Mouse (Mus musculus): ENCODE data around the gene Stt3b. TPM values are rescaled to one million over a fixed set of nuclear protein-coding genes. Genes with fewer than 3 reads are reported as not detected.

Gene Stt3b
- polyA plus RNA-seq, 1 experiment = 50.5 TPM

GRCm38 (mm10) chr9:115217984-115218383, 92.2 kb downstream of the Stt3b start:
- Histone ChIP-seq H3K4me3 (ENCODE audit: insufficient read depth, poor library complexity, severe bottlenecking) (no peak overlapping the region), H3K36me3 (ENCODE audit: control insufficient read depth, insufficient read depth) (no peaks in the 10 kb centered on the region), H3ac (ENCODE audit: control insufficient read depth, insufficient read length, low read depth) (no peak overlapping the region), H3K79me3 (ENCODE audit: low read depth) (no peaks in the 10 kb centered on the region), H3K27me3 (ENCODE audit: control insufficient read depth, insufficient read depth, insufficient read length) (no peaks in the 10 kb centered on the region), H3K79me2 (ENCODE audit: control insufficient read depth, insufficient read depth) (no peaks in the 10 kb centered on the region)
- TF ChIP-seq CTCF (IDR thresholded peaks at IDR 0.05; ENCODE audit: control insufficient read depth, insufficient read depth, insufficient read length) (no peak), MAX (IDR thresholded peaks at IDR 0.05) (no peak)

- Histone ChIP-seq H3K36me3 (ENCODE audit: control insufficient read depth, insufficient read depth) (no peaks in the 10 kb centered on the region), H3K79me2 (ENCODE audit: control insufficient read depth, insufficient read depth) (no peaks in the 10 kb centered on the region), H3K4me3 (ENCODE audit: insufficient read depth, poor library complexity, severe bottlenecking) (no peak overlapping the region), H3K27me3 (ENCODE audit: control insufficient read depth, insufficient read depth, insufficient read length) (no peaks in the 10 kb centered on the region), H3ac (ENCODE audit: control insufficient read depth, insufficient read length, low read depth) (no peak overlapping the region), H3K79me3 (ENCODE audit: low read depth) (no peaks in the 10 kb centered on the region)
- TF ChIP-seq CEBPB (IDR thresholded peaks at IDR 0.05; ENCODE audit: low read depth) = no peak
- no peak for TF ChIP-seq CTCF (IDR thresholded peaks at IDR 0.05; ENCODE audit: control insufficient read depth, insufficient read depth, insufficient read length)
- no peak for TF ChIP-seq MYOG (IDR thresholded peaks at IDR 0.05; ENCODE audit: control insufficient read depth, extremely low read depth, insufficient read length)
- no peak for TF ChIP-seq MAX (IDR thresholded peaks at IDR 0.05)
- no peak for TF ChIP-seq FOSL1 (IDR thresholded peaks at IDR 0.05; ENCODE audit: insufficient read depth, low read length, poor library complexity, severe bottlenecking)
- TF ChIP-seq USF1 (IDR thresholded peaks at IDR 0.05; ENCODE audit: low read depth) = no peak
- no peak for TF ChIP-seq MYOD1 (IDR thresholded peaks at IDR 0.05; ENCODE audit: control insufficient read depth, insufficient read length, low read depth)
These were observed 94.2 kb downstream of the Stt3b start for GRCm38 (mm10) chr9:115215830-115216701.

GRCm38 (mm10) chr9:115214572-115215571, 95.3 kb downstream of the Stt3b start:
- H3K36me3 ChIP-seq (ENCODE audit: control insufficient read depth, insufficient read depth) = no peaks in the 10 kb centered on the region
- TF ChIP-seq FOSL1 (IDR thresholded peaks at IDR 0.05; ENCODE audit: insufficient read depth, low read length, poor library complexity, severe bottlenecking) (no peak), MYOD1 (IDR thresholded peaks at IDR 0.05; ENCODE audit: control insufficient read depth, insufficient read length, low read depth) (no peak), CEBPB (IDR thresholded peaks at IDR 0.05; ENCODE audit: low read depth) (no peak)
- no peak overlapping the region for H3ac ChIP-seq (ENCODE audit: control insufficient read depth, insufficient read length, low read depth)
- H3K27me3 ChIP-seq (ENCODE audit: control insufficient read depth, insufficient read depth, insufficient read length) = no peaks in the 10 kb centered on the region
- no peaks in the 10 kb centered on the region for H3K79me2 ChIP-seq (ENCODE audit: control insufficient read depth, insufficient read depth)
- no peak overlapping the region for H3K4me3 ChIP-seq (ENCODE audit: insufficient read depth, poor library complexity, severe bottlenecking)
- no peaks in the 10 kb centered on the region for H3K79me3 ChIP-seq (ENCODE audit: low read depth)

GRCm38 (mm10) chr9:115213755-115214264, 96.4 kb downstream of the Stt3b start:
- Histone ChIP-seq H3K4me3 (ENCODE audit: insufficient read depth, poor library complexity, severe bottlenecking) (no peak overlapping the region), H3ac (ENCODE audit: control insufficient read depth, insufficient read length, low read depth) (no peak overlapping the region), H3K27me3 (ENCODE audit: control insufficient read depth, insufficient read depth, insufficient read length) (no peaks in the 10 kb centered on the region), H3K79me3 (ENCODE audit: low read depth) (no peaks in the 10 kb centered on the region), H3K79me2 (ENCODE audit: control insufficient read depth, insufficient read depth) (no peaks in the 10 kb centered on the region), H3K36me3 (ENCODE audit: control insufficient read depth, insufficient read depth) (no peaks in the 10 kb centered on the region)
- TF ChIP-seq MYOG (IDR thresholded peaks at IDR 0.05; ENCODE audit: control insufficient read depth, extremely low read depth, insufficient read length) = no peak

- TF ChIP-seq USF1 (IDR thresholded peaks at IDR 0.05; ENCODE audit: low read depth) (no peak), MYOD1 (IDR thresholded peaks at IDR 0.05; ENCODE audit: control insufficient read depth, insufficient read length, low read depth) (no peak), MAX (IDR thresholded peaks at IDR 0.05) (no peak), FOSL1 (IDR thresholded peaks at IDR 0.05; ENCODE audit: insufficient read depth, low read length, poor library complexity, severe bottlenecking) (no peak), MYOG (IDR thresholded peaks at IDR 0.05; ENCODE audit: control insufficient read depth, extremely low read depth, insufficient read length) (no peak), CTCF (IDR thresholded peaks at IDR 0.05; ENCODE audit: control insufficient read depth, insufficient read depth, insufficient read length) (no peak), CEBPB (IDR thresholded peaks at IDR 0.05; ENCODE audit: low read depth) (no peak)
- Histone ChIP-seq H3K79me2 (ENCODE audit: control insufficient read depth, insufficient read depth) (no peaks in the 10 kb centered on the region), H3K27me3 (ENCODE audit: control insufficient read depth, insufficient read depth, insufficient read length) (no peaks in the 10 kb centered on the region), H3ac (ENCODE audit: control insufficient read depth, insufficient read length, low read depth) (no peak overlapping the region), H3K4me3 (ENCODE audit: insufficient read depth, poor library complexity, severe bottlenecking) (no peak overlapping the region), H3K36me3 (ENCODE audit: control insufficient read depth, insufficient read depth) (no peaks in the 10 kb centered on the region), H3K79me3 (ENCODE audit: low read depth) (no peaks in the 10 kb centered on the region)
These were observed 99.7 kb downstream of the Stt3b start for GRCm38 (mm10) chr9:115210535-115210934.

Data from C2C12 (cell line).